Mouse (Mus musculus): Measurements from ENCODE around the gene Gm20075. TPM values are rescaled to one million over a fixed set of nuclear protein-coding genes. Genes with fewer than 3 reads are reported as not detected.

Gene Gm20075
- polyA plus RNA-seq, 1 experiment, result 3.2 TPM

GRCm38 (mm10) chr13:96040275-96041042 lies 40.7 kb downstream of the Gm20075 start:
- TF ChIP-seq POLR2A (IDR thresholded peaks at IDR 0.05; ENCODE audit: borderline replicate concordance, extremely low read depth, insufficient read depth, insufficient read length, poor library complexity, severe bottlenecking), result no peak
- TF ChIP-seq CTCF (IDR thresholded peaks at IDR 0.05; ENCODE audit: borderline replicate concordance, extremely low read depth, insufficient read depth, insufficient read length), result no peak
- no peak for DNase-seq (ENCODE audit: low read depth)

- TF ChIP-seq CTCF (IDR thresholded peaks at IDR 0.05; ENCODE audit: borderline replicate concordance, extremely low read depth, insufficient read depth, insufficient read length), result no peak
- TF ChIP-seq POLR2A (IDR thresholded peaks at IDR 0.05; ENCODE audit: borderline replicate concordance, extremely low read depth, insufficient read depth, insufficient read length, poor library complexity, severe bottlenecking), result no peak
- no peak for DNase-seq (ENCODE audit: low read depth)
Measured at GRCm38 (mm10) chr13:96039536-96039935, 41.6 kb downstream of the Gm20075 start.

- TF ChIP-seq POLR2A (IDR thresholded peaks at IDR 0.05; ENCODE audit: borderline replicate concordance, extremely low read depth, insufficient read depth, insufficient read length, poor library complexity, severe bottlenecking) (no peak), CTCF (IDR thresholded peaks at IDR 0.05; ENCODE audit: borderline replicate concordance, extremely low read depth, insufficient read depth, insufficient read length) (peak; percentile 86)
- peak; percentile 76 for DNase-seq (ENCODE audit: low read depth)
Measured at GRCm38 (mm10) chr13:96030368-96031223, 50.6 kb downstream of the Gm20075 start.

Other genes starting within 250 kb of the Gm20075 start
- 5.1 and 6.0 TPM in 2 replicates for gene Iqgap2, start 189.5 kb downstream of the Gm20075 start, polyA plus RNA-seq (2012; rRNA removed)
- gene Gm17190, start 678 bp upstream of the Gm20075 start, polyA plus RNA-seq (2012; rRNA removed), result not detected in 2 replicates
- gene Sv2c, start 51.2 kb upstream of the Gm20075 start, polyA plus RNA-seq (2012; rRNA removed), result 4.7 and 16.3 TPM in 2 replicates